Mouse (Mus musculus) erythroblast, embryonic 14.5 days (primary cell): Measurements from ENCODE around the gene Dpp3. TPM values are rescaled to one million over a fixed set of nuclear protein-coding genes. Genes with fewer than 3 reads are reported as not detected.
A peak's percentile ranks its signal among the peaks of the same experiment; 100 is the strongest.
"Not testable (repeated sequence)": the region's sequence is repeated elsewhere in the genome, so short reads cannot be mapped to it uniquely, and the experiment has no call there.

ENCODE experiments used
- H3K27me3 ChIP-seq: 2 replicates; pipeline ENCODE4 v1.6.1; 2012; ENCODE audit warnings: inconsistent platforms; ENCODE audit not compliant: control insufficient read depth
- H3K36me3 ChIP-seq: 2 replicates; pipeline ENCODE4 v1.6.1; 2012; ENCODE audit warnings: mild to moderate bottlenecking, inconsistent platforms; ENCODE audit not compliant: control insufficient read depth
- H3K4me1 ChIP-seq: 2 replicates; pipeline ENCODE4 v1.6.1; 2012; ENCODE audit warnings: inconsistent platforms; ENCODE audit not compliant: control insufficient read depth
- H3K4me3 ChIP-seq: replicated peaks from 2 replicates; pipeline ENCODE3; 2012; ENCODE audit warnings: moderate library complexity, mild to moderate bottlenecking, inconsistent platforms
- H3K9me3 ChIP-seq: 2 replicates; pipeline ENCODE4 v1.6.1; 2012; ENCODE audit warnings: low read length, inconsistent platforms, mixed read lengths; ENCODE audit not compliant: control insufficient read depth
- GATA1 ChIP-seq: IDR thresholded peaks from 2 replicates; pipeline ENCODE4 v1.6.1; 2012; ENCODE audit warnings: low read length, inconsistent platforms, mixed read lengths
- TAL1 ChIP-seq: IDR thresholded peaks from 3 replicates; pipeline ENCODE4 v1.6.1; 2012; ENCODE audit warnings: low read length, inconsistent platforms, mixed read lengths
- polyA plus RNA-seq: library from polyadenylated mRNA; stranded (reverse); fragments of >175 nt; gene quantifications from 2 replicates; pipeline ENCODE4 v1.2.3, GENCODE M21; 2012

The Dpp3 gene
- polyA plus RNA-seq, 1 experiment = 4.8 TPM

- Histone ChIP-seq H3K27me3 (peaks cover 41% of the 10 kb centered on the region), H3K36me3 (peaks cover 16% of the 10 kb centered on the region), H3K4me1 (peaks cover 44% of the 10 kb centered on the region), H3K9me3 (no peaks in the 10 kb centered on the region), H3K4me3 (no peak overlapping the region)
- no peak for TF ChIP-seq GATA1
- no peak for TF ChIP-seq TAL1
These were observed 51.8 kb downstream of the Dpp3 start for GRCm38 (mm10) chr19:4876241-4876640.

- not testable (repeated sequence) for H3K36me3 ChIP-seq, H3K4me3 ChIP-seq, H3K9me3 ChIP-seq
- Histone ChIP-seq H3K4me1 (peaks cover 36% of the 10 kb centered on the region), H3K27me3 (peaks cover 51% of the 10 kb centered on the region)
These were observed 53.5 kb downstream of the Dpp3 start for GRCm38 (mm10) chr19:4874613-4875012.

GRCm38 (mm10) chr19:4865147-4865546 lies 62.9 kb downstream of the Dpp3 start:
- TF ChIP-seq TAL1 = no peak
- no peak for TF ChIP-seq GATA1
- Histone ChIP-seq H3K36me3 (peaks cover 29% of the 10 kb centered on the region), H3K27me3 (peaks cover 76% of the 10 kb centered on the region), H3K9me3 (peaks cover 4% of the 10 kb centered on the region), H3K4me3 (no peak overlapping the region), H3K4me1 (peaks cover 61% of the 10 kb centered on the region)

GRCm38 (mm10) chr19:4863048-4863447 lies 65.0 kb downstream of the Dpp3 start:
- peaks cover 64% of the 10 kb centered on the region for H3K27me3 ChIP-seq
- H3K36me3 ChIP-seq = peaks cover 46% of the 10 kb centered on the region
- TF ChIP-seq TAL1 (no peak), GATA1 (no peak)
- H3K4me3 ChIP-seq = no peak overlapping the region
- peaks cover 71% of the 10 kb centered on the region for H3K4me1 ChIP-seq
- peaks cover 4% of the 10 kb centered on the region for H3K9me3 ChIP-seq

- peaks cover 67% of the 10 kb centered on the region for H3K36me3 ChIP-seq
- H3K4me3 ChIP-seq = peak overlapping the region; percentile 67
- TF ChIP-seq GATA1 (peak; percentile 97), TAL1 (peak; percentile 98)
- peaks cover 7% of the 10 kb centered on the region for H3K9me3 ChIP-seq
- H3K4me1 ChIP-seq = peaks cover 86% of the 10 kb centered on the region
- H3K27me3 ChIP-seq = peaks cover 55% of the 10 kb centered on the region
These were observed 69.0 kb downstream of the Dpp3 start for GRCm38 (mm10) chr19:4859081-4859480.

Other genes starting within 250 kb of the Dpp3 start
- gene Gm960, start 229.6 kb downstream of the Dpp3 start, polyA plus RNA-seq = 0.18 TPM in 1 of 2 replicates, not detected in the other
- gene Sptbn2, start 217.1 kb downstream of the Dpp3 start, polyA plus RNA-seq = not detected in 2 replicates
- gene Rbm4b, start 171.8 kb downstream of the Dpp3 start, polyA plus RNA-seq = 0.32 and 0.47 TPM in 2 replicates
- 1.1 and 1.6 TPM in 2 replicates for gene Rbm4, start 134.4 kb downstream of the Dpp3 start, polyA plus RNA-seq
- 0.19 and 0.62 TPM in 2 replicates for gene Gm21992, start 116.7 kb downstream of the Dpp3 start, polyA plus RNA-seq
- 3.8 and 5.1 TPM in 2 replicates for gene Rbm14, start 116.7 kb downstream of the Dpp3 start, polyA plus RNA-seq
- 19.1 and 28.1 TPM in 2 replicates for gene Ccs, start 89.0 kb downstream of the Dpp3 start, polyA plus RNA-seq
- gene Ccdc87, start 88.9 kb downstream of the Dpp3 start, polyA plus RNA-seq = 0.01 TPM in 1 of 2 replicates, not detected in the other
- gene Ctsf, start 73.2 kb downstream of the Dpp3 start, polyA plus RNA-seq = 12.0 and 15.6 TPM in 2 replicates
- 0.07 and 0.20 TPM in 2 replicates for gene Actn3, start 50.4 kb downstream of the Dpp3 start, polyA plus RNA-seq
- 1.1 and 1.2 TPM in 2 replicates for gene Zdhhc24, start 49.6 kb downstream of the Dpp3 start, polyA plus RNA-seq
- gene Bbs1, start 21.7 kb downstream of the Dpp3 start, polyA plus RNA-seq = 0.33 and 0.50 TPM in 2 replicates
- gene Peli3, start 14.8 kb upstream of the Dpp3 start, polyA plus RNA-seq = not detected in 2 replicates
- gene Mrpl11, start 33.9 kb upstream of the Dpp3 start, polyA plus RNA-seq = 5.3 and 5.9 TPM in 2 replicates
- not detected in 2 replicates for gene Npas4, start 62.0 kb upstream of the Dpp3 start, polyA plus RNA-seq
- gene Slc29a2, start 95.6 kb upstream of the Dpp3 start, polyA plus RNA-seq = 0.02 and 0.03 TPM in 2 replicates
- gene B4gat1, start 110.5 kb upstream of the Dpp3 start, polyA plus RNA-seq = 0.09 and 0.15 TPM in 2 replicates
- 0.03 and 0.04 TPM in 2 replicates for gene AC124502.3, start 110.6 kb upstream of the Dpp3 start, polyA plus RNA-seq
- gene Brms1, start 113.1 kb upstream of the Dpp3 start, polyA plus RNA-seq = 4.1 and 7.0 TPM in 2 replicates
- 0.03 and 0.13 TPM in 2 replicates for gene Rin1, start 122.2 kb upstream of the Dpp3 start, polyA plus RNA-seq
- gene Cd248, start 139.8 kb upstream of the Dpp3 start, polyA plus RNA-seq = 0.06 and 0.11 TPM in 2 replicates
- gene Tmem151a, start 157.2 kb upstream of the Dpp3 start, polyA plus RNA-seq = 0.02 TPM in 1 of 2 replicates, not detected in the other
- gene Yif1a, start 160.3 kb upstream of the Dpp3 start, polyA plus RNA-seq = 0.79 and 0.94 TPM in 2 replicates
- 0.12 and 0.17 TPM in 2 replicates for gene Cnih2, start 170.2 kb upstream of the Dpp3 start, polyA plus RNA-seq
- 16.9 and 17.0 TPM in 2 replicates for gene Rab1b, start 178.8 kb upstream of the Dpp3 start, polyA plus RNA-seq
- gene Klc2, start 190.3 kb upstream of the Dpp3 start, polyA plus RNA-seq = 0.52 and 1.2 TPM in 2 replicates